Mouse (Mus musculus): ENCODE measurements at regions not wholly inside any gene's neighbourhood (a gene's known extent, or its start where the extent isn't known, plus 50 kb on each side); places are given as distances from the start of the nearest gene placed in this dataset.

DNA sequence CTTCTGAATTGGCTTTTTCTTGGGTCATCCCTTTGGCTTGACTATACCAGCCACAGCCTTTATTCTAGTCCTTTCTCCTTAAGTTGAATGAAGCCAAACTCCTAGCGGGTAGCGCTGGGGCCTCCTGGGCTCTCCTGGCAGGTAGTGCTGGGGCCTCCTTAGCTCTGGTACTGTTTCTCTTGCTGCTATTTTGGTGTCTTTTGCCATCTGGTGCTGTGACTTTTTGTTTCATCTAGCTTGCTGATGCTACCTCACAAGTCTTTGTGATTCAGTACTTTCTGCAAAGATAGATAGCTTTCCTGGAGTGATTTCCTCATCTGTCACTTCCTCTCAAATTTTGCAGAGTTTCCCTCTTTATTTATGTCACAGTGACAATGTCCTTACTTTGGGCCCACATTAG, 90.1 kb downstream of the Tmem200c start:
- DNase-seq (ENCODE audit: low read depth, low spot score) = no peak

DNA sequence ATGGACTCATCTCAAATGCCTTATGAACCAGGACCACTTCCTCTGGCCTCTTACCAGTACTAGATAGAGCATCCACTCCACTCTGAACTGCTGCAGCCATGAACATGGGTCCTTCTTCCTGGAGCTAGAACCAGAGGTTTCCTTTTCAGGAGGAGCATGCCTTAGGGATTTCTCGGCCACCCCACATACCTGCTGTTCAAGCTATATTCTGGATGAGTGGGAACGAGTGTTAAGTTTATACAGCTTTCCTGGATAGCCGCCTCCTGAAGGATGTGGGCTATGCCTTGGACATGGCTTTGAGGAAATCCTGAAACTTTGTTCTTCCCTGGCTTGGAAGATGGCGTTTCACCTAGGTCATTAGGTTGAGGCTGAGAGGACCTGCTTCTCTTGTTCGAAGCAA, 91.8 kb downstream of the Tmem200c start:
- no peak for DNase-seq (ENCODE audit: low read depth, low spot score)

DNA sequence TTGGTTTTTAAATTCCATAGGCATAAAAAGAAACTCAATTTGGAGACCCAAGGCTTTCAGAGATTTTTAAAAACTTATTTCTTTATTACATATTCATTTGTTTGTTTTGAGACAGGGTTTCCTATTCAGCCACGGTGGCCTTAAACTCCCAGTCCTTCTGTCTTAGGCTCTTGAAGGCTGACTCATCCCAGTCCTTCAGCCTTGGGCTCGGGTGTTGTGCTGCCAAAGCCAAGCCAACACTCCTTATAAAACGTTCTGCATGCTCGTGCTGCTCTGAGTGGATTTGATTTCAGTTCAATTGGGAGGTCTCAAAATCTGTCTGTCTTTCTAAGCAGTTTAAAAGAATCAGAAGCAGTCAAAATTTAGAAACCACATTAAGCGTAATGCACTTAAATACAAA, 96.8 kb downstream of the Tmem200c start:
- DNase-seq (ENCODE audit: low read depth, low spot score) = no peak

DNA sequence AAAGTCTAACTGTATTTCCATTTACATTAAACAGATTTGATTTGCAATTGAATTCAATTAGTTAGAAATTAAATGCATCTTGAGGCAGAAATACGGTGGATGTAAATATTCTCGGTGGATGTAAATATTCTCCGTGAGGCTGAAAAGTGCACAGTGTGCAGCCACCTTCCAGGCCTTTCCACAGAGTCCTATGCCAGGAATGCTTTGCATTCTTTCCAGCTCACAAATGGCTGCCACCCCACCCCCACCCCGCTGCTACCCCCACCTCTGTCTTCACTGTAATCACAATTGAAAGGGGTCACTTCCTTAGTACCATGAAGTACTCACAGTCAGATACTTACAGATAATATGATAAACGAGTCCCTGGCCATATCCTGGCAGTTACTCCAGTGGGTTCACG, 101.0 kb downstream of the Tmem200c start:
- no peak for DNase-seq (ENCODE audit: low read depth, low spot score)

DNA sequence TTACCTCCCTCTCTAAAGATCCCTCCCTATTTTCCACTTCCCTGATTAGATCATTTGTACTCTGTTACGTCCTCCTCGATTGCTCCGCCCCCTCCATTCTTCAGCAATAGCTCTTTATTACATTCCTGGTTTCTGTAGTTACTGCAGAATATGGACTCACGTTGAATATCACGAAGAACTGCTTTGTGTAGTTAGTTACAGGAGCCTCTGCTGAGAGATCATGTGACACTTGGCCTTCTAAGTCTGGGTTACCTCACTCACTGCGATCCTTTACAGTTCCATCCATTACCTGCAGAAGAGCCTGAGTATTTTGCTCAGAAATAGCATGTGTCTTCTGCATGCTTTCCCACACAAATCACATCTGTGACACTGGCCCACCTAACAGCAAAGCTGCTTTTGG, 102.3 kb downstream of the Tmem200c start:
- DNase-seq (ENCODE audit: low read depth, low spot score) = no peak

DNA sequence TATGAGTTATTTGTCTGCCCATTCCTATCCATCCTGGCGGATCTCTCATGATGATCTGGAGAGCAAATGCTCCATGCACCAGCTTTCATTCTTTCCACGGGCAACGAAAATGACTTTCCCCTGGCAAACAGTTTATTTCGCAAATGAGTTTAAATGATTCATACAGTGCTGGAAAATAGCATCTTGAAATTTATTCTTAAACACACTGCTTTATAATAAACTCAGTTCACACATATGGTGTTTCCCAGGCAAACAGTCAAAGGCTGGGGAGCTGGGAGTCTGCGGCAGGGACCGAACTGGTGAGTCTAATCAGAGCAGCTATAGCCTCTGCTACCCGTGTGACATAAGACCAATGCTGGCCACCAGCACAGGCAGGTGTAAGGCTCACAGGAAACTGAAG, 106.8 kb downstream of the Tmem200c start:
- DNase-seq (ENCODE audit: low read depth, low spot score) = no peak

DNA sequence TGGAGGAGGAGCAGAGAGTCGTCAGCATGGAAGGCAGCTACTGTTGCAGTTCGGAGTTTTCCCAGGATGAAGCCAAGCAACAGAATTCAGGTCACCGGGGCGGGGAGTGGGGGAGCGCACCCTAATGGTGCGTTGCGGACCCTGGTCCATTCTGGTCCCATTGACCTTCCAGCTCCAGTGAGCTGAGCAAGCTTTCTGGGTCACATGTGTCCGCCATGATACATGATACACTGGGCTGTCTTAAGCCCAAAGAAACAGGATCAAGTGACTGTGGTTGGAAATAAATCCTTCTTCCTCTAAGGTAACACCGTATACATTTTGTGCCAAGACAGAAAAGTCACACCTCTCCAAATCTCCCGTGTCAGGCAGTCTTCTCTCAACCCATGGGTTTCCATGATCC, 107.6 kb downstream of the Tmem200c start:
- DNase-seq (ENCODE audit: low read depth, low spot score) = peak; percentile 58

DNA sequence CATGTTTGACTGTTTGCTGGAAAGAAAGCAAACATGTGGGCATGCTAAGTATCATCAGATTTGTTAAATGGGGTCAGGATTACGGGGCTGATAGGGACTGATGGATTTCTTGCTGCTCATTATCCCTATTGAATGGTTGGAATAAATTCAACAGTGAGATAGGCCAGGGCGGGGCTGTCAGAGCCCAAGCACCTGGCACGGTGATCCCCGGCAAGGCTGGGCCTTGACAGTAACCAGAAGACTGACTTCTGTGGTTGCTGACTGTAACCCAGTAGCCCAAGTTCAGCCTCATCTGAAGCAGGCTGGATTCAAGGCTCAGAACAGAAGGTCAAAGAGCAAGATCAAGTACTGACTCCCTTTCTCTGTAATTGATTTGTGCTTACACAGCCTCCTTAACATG, 109.6 kb downstream of the Tmem200c start:
- no peak for DNase-seq (ENCODE audit: low read depth, low spot score)

DNA sequence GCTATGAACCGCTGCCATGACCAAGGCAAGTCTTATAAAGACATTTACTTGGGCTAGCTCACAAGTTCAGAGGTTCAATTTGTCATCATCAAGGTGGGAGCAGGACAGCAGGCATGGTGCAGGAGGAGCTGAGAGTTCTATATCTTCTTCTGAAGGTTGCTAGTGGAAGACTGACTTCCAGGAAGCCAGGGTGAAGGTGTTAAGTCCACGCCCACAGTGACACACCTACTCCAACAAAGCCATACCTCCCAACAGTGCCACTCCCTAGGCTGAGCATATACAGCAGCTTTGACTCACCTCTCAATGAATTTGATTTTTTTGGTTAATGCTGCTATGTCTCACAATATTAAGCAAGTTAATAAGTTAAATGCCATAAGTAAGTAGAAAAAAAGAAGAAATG, 119.2 kb upstream of the Epb41l3 start:
- no peak for DNase-seq (ENCODE audit: low read depth, low spot score)

DNA sequence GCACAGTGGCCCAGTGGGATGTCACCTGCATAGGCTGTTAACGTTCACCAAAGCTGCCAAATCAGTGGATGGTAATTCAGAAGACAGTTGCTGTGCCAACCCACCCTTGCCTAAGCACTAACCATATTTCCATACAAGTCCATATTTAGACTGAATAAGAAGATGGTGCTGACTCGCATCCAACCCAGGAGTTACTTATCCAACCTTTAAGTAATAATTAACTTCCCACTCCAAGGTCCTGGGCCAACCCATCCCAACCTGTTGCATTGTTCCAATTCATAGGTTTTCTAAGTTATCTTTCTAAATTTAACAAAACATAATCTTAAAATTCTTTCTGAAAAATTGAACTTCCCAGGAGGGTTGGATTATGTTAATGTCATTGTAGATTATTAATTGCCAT, 114.3 kb upstream of the Epb41l3 start:
- no peak for DNase-seq (ENCODE audit: low read depth, low spot score)

DNA sequence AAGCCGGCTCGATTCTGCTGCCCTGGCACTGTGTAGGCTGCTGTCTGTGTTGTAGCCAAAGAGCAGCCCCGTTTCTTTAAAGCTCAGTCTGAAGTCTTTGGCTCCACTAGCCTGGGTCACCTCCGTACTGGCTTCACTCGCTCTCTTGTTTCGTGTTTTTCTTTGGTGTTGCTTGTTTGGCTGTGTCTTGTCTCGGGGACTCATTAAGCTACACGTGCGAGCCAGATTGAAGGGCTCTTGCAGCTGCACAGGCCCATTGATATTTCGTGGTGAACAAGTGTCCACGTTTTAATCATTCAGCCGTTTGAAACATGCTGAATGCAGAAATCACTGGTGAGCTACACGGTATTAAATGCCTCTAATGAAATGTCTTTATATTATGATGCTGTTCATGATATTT, 99.9 kb upstream of the Epb41l3 start:
- no peak for DNase-seq (ENCODE audit: low read depth, low spot score)

DNA sequence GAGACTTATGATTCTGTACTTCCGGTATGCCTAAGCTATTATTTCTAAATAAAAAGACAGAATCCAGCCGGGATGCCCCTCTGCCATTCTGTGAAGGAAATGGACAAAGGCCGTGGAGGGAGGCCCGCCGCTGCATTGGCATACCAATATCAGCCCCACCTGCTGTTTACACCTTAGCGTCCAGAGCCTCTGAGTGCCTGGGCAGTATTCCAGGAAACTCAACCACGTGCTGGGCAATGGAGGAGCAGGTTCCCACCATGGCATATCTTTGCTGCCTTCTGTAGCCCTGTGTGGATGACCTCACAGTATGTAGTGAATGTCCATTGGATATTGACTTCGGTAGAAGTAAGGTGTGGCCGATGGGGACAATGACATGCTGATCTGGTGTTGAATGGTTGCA, 97.3 kb upstream of the Epb41l3 start:
- DNase-seq (ENCODE audit: low read depth, low spot score) = no peak

DNA sequence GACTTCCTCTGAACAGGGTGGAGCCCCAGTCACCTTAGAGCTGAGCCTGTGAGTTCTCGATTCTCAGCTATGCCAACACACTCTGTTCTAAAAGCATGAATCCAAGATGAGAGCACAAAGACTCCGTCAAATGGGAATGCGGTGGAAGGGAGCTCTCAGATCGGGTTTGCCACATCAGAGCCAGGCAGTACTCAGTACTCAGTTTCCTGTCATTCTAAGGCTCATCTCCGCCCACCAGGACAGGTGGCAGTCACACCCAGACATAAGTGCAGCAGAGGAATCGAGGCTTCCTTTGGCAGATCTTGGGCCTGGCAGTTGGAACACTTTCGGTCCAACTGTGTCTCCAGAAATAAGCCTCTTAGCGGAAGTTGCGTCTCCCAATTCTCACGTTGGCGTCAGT, 94.4 kb upstream of the Epb41l3 start:
- DNase-seq (ENCODE audit: low read depth, low spot score) = no peak

DNA sequence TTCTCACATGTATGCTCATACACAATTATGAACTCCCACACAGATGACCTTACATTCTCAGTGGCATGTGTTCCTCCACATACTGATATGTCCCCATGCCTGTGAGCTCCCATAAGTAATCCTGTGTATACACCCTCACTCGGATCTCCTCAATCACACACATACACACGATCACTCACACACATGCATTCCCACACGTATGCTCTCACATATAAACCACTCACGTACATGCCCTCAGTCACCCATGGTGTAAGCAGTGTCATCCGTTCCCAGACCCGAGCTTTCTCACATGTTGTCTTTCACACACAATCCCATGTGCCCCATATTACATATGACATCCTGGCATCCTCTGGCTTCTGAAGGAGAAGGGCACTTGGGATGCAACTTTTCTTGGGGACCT, 93.4 kb upstream of the Epb41l3 start:
- no peak for DNase-seq (ENCODE audit: low read depth, low spot score)

DNA sequence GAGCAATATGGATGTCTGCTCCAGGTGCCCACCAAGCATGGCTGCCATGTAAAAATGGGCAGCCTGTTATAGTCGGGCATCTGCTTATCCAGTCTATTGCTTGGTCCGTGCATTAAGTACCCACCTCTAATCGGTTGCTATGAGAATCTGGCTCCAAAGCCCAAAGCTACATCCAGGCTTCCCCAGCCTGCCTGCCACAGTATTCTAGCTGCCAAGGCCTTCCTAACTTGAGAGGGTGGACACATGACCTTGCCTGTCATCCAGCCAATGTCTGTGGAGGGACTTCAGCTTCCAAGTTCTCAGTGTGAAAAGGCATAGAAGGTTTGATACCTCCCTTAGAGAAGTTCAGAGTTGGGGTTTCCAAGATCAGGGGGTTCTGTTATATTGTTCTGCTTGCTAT, 75.6 kb upstream of the Epb41l3 start:
- DNase-seq (ENCODE audit: low read depth, low spot score) = no peak

DNA sequence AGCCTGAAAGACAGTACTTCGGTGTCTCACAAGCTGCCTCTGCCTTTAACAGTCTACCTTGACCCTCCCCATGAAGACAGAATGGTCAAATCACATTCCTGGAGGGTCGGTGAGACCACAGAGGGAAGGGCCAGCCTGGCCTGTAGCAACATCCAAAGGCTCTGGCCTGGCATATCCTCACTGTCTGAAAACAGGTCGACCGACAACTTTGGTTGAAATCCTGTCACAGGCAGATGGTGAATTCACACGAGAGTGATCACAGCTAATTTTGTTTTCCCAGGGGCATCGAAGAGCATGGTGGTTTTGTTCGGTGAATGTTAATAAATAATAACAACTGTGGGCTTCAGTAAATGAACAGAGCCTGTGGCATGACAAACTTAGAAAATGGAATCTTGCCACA, 71.4 kb upstream of the Epb41l3 start:
- no peak for DNase-seq (ENCODE audit: low read depth, low spot score)

DNA sequence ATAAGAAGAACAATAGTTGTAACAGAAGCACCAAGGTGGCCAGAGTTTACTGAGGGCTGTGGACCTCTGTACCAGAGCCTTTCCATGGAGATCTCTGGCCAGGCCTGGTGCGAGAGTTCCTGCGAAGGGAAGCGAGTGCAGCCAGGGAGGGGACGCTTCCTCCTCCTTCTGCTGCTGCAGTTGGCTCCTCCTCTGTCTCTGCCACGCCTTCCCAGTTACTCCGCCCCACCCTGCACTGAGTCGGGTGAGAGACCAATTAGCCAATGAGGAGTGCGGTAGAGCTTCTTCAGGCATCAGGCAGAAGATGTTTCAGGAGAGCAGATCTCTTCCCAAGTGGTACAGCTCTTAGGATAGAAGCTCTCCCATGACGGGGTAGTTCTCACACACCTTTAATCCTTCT, 69.2 kb upstream of the Epb41l3 start:
- no peak for DNase-seq (ENCODE audit: low read depth, low spot score)
